Mouse (Mus musculus) lung, postnatal 25 days (tissue): ENCODE results near the gene Nkain4.

ENCODE experiments used
- DNase-seq: peaks from one replicate; pipeline ENCODE4 v3.0.0; 2022; ENCODE audit warnings: low spot score

Gene Nkain4

GRCm38 (mm10) chr2:180893537-180894028, 60.9 kb downstream of the Nkain4 start:
- DNase-seq = no peak

- DNase-seq = no peak
Observed at GRCm38 (mm10) chr2:180892841-180893521, 61.5 kb downstream of the Nkain4 start.

- DNase-seq = no peak
Observed at GRCm38 (mm10) chr2:180891835-180892323, 62.6 kb downstream of the Nkain4 start.

GRCm38 (mm10) chr2:180891075-180891834, 63.2 kb downstream of the Nkain4 start:
- no peak for DNase-seq

GRCm38 (mm10) chr2:180890422-180891074, 64.0 kb downstream of the Nkain4 start:
- no peak for DNase-seq

GRCm38 (mm10) chr2:180889921-180890280, 64.6 kb downstream of the Nkain4 start:
- DNase-seq = no peak

GRCm38 (mm10) chr2:180889271-180889920, 65.1 kb downstream of the Nkain4 start:
- no peak for DNase-seq

- no peak for DNase-seq
Observed at GRCm38 (mm10) chr2:180885270-180885669, 69.2 kb downstream of the Nkain4 start.
